Mouse (Mus musculus) myocyte (in vitro differentiated cells): ENCODE data around the gene Scml4.

ENCODE experiments used
- MAX ChIP-seq: IDR thresholded peaks from one replicate; pipeline ENCODE4 v1.6.1; 2011; ENCODE audit warnings: low read depth, mild to moderate bottlenecking, control low read depth
- POLR2A ChIP-seq: IDR thresholded peaks from one replicate; pipeline ENCODE4 v1.6.1; 2011; ENCODE audit warnings: low read depth, mild to moderate bottlenecking, control low read depth, moderate library complexity; ENCODE audit not compliant: insufficient read length
- REST ChIP-seq: IDR thresholded peaks from one replicate; pipeline ENCODE4 v1.6.1; 2011; ENCODE audit warnings: mild to moderate bottlenecking, control low read depth, moderate library complexity; ENCODE audit not compliant: insufficient read depth, insufficient read length
- TCF12 ChIP-seq: IDR thresholded peaks from one replicate; pipeline ENCODE4 v1.6.1; 2011; ENCODE audit warnings: mild to moderate bottlenecking, control low read depth; ENCODE audit not compliant: poor library complexity, insufficient read depth, severe bottlenecking
- TCF3 ChIP-seq: IDR thresholded peaks from one replicate; pipeline ENCODE4 v1.6.1; 2011; ENCODE audit warnings: low read depth, control low read depth; ENCODE audit not compliant: insufficient read length

GRCm38 (mm10) chr10:42854838-42855237 lies 5.3 kb upstream of the Scml4 start:
- TF ChIP-seq POLR2A (no peak), REST (no peak), MAX (no peak), TCF3 (no peak), TCF12 (no peak)
